Mouse (Mus musculus): ENCODE measurements around the gene Ly6g6e.

DNA sequence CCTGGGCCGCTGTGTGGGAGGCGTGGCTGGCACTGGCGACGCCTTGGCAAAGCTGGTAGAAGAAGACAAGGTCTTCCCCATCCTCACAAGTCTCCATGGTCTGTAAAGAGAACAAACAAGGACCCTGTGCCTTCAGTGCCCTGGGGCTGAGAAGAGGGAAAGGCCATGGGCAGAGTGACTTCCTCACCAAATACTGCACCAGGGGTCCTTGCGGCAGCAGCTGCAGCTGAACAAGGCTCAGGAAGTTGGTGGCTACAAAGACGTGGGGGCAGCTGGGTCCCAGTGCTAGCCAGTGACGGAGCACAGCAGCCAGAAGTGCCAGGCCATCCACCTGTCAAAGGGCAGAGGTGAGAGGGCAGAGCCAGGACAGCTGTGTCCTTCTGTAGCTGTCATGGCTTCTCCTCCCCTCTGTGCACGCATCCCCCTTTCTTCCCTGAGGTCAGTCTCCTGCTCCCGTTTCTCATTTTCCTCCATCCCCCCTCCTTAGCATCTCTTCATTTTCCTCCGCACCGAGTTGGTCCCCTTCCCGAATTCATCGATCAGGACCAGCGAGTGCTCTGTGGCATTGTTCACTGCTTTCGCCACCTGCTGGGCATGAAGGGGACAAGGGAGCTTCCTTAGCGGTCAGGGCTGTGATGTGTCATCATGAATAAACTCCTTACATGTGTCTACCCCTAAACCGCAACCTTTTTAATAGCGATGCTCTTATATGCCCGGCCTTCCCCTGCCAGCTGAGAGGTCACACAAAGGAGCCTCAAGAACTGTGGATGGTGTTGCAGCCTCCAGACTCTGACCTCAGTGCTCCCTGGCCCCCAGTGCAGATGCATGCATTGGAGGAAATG is 46.8 kb upstream of the Ly6g6e start:
- TF ChIP-seq CTCF (IDR thresholded peaks at IDR 0.05; ENCODE audit: low read depth) (peak; percentile 80), EP300 (IDR thresholded peaks at IDR 0.05; ENCODE audit: low read depth) (no peak)

All from liver, embryonic 14.5 days (tissue).